Comparison of ENCODE assay signal across 21 mouse cellular contexts in genomic region chr17:83451367-83451766, GRCm38 (mm10).
A peak's percentile ranks its signal among the peaks of the same experiment; 100 is the strongest.
DNase-seq lines count a peak whose midpoint lies in the region; ATAC-seq and TF ChIP-seq lines count a peak whose summit lies in the region.
"Had no signal": no experiment of that assay in that cellular context is flagged by ENCODE, and none has a peak within 500 bp of the region (broad histone marks: within the 10 kb centered on the region; RNA-seq: fewer than 3 reads in every experiment).

No protein-coding gene starts in this region.

- H3K9me3 ChIP-seq in midbrain, embryonic 11.5 days (ENCODE audit: control insufficient read depth, low read length), result no peaks in the 10 kb centered on the region
- no peaks in the 10 kb centered on the region for H3K9me3 ChIP-seq in midbrain, embryonic 13.5 days
- H3K9me3 ChIP-seq: embryonic facial prominence, embryonic 10.5 days; forebrain, embryonic 10.5 days; heart, embryonic 12.5 days; hindbrain, embryonic 15.5 days had no signal

- no peaks in the 10 kb centered on the region for H3K27me3 ChIP-seq in midbrain, embryonic 11.5 days (ENCODE audit: control insufficient read depth, insufficient read depth, low read length)
- H3K27me3 ChIP-seq in midbrain, embryonic 13.5 days, result no peaks in the 10 kb centered on the region
- H3K27me3 ChIP-seq in cerebellum, adult 2 months (ENCODE audit: control insufficient read depth, insufficient read depth, low read length), result no peaks in the 10 kb centered on the region
- H3K27me3 ChIP-seq: CH12.LX; heart, embryonic 12.5 days; hindbrain, embryonic 15.5 days; Patski had no signal

- no peak overlapping the region for H3K9ac ChIP-seq in midbrain, embryonic 11.5 days (ENCODE audit: low read length)
- H3K9ac ChIP-seq in midbrain, embryonic 13.5 days (replicated peaks), result no peak overlapping the region
- H3K9ac ChIP-seq: heart, embryonic 12.5 days; hindbrain, embryonic 15.5 days had no signal

- TF ChIP-seq CTCF in cerebellum, adult 2 months (IDR thresholded peaks at IDR 0.05; ENCODE audit: borderline replicate concordance, insufficient read depth, low read depth, low read length), result no peak

- no peak overlapping the region for H3K27ac ChIP-seq in midbrain, embryonic 11.5 days (ENCODE audit: low read depth, low read length)
- H3K27ac ChIP-seq in midbrain, embryonic 13.5 days, result no peak overlapping the region
- no peak overlapping the region for H3K27ac ChIP-seq in cerebellum, adult 2 months (ENCODE audit: insufficient read depth, low read length)
- H3K27ac ChIP-seq: embryonic facial prominence, embryonic 10.5 days; forebrain, embryonic 10.5 days; hindbrain, embryonic 15.5 days had no signal

- 91% methylated on average over 8 of the region's 8 CpGs for WGBS in midbrain, embryonic 11.5 days
- 95% methylated on average over 8 of the region's 8 CpGs for WGBS in midbrain, embryonic 13.5 days
- 28% methylated on average over 8 of the region's 8 CpGs for WGBS in cerebellum, adult 2 months

- no peak overlapping the region for H3K4me3 ChIP-seq in midbrain, embryonic 11.5 days (ENCODE audit: low read depth, low read length)
- no peak overlapping the region for H3K4me3 ChIP-seq in midbrain, embryonic 13.5 days (replicated peaks)
- H3K4me3 ChIP-seq in cerebellum, adult 2 months (replicated peaks; ENCODE audit: insufficient read depth, low read depth, low read length), result no peak overlapping the region
- H3K4me3 ChIP-seq: embryonic facial prominence, embryonic 10.5 days; erythroblast, embryonic 14.5 days; forebrain, embryonic 10.5 days; heart, embryonic 12.5 days; hindbrain, embryonic 15.5 days had no signal

- H3K4me2 ChIP-seq in midbrain, embryonic 11.5 days, result no peak overlapping the region
- H3K4me2 ChIP-seq in midbrain, embryonic 13.5 days (replicated peaks), result no peak overlapping the region
- H3K4me2 ChIP-seq: heart, embryonic 12.5 days; hindbrain, embryonic 15.5 days had no signal

- DNase-seq in midbrain, embryonic 11.5 days (ENCODE audit: low spot score, missing footprints), result peak; percentile 62
- peak; percentile 23 to 40 for DNase-seq in cerebellum, adult 2 months
- peak; percentile 14 to 22 for DNase-seq in cerebellum, postnatal 14 days
- no peak for DNase-seq in spleen, adult 12 weeks (ENCODE audit: low spot score)
- DNase-seq in kidney, postnatal 4 days, result no peak
- no peak for DNase-seq in thymus, postnatal 0 days (ENCODE audit: low spot score)
- DNase-seq: adrenal gland, adult 2 months; adrenal gland, postnatal 25 days; gastrocnemius, postnatal 10 days; kidney, adult 2 months had no signal

- peaks cover 5% of the 10 kb centered on the region; the same call in 1 of the 2 replicates for H3K36me3 ChIP-seq in midbrain, embryonic 11.5 days (ENCODE audit: control insufficient read depth, insufficient read depth, low read length)
- peaks cover 58% of the 10 kb centered on the region for H3K36me3 ChIP-seq in midbrain, embryonic 13.5 days

- no peak for ATAC-seq in midbrain, embryonic 11.5 days (ENCODE audit: low FRiP score)
- no peak for ATAC-seq in midbrain, embryonic 13.5 days
- ATAC-seq: activated CD4-positive, CD25-positive, alpha-beta regulatory T cell, adult 4 months; forebrain, embryonic 14.5 days; intestine, embryonic 16.5 days; Patski had no signal

- H3K4me1 ChIP-seq in midbrain, embryonic 11.5 days (ENCODE audit: control insufficient read depth, insufficient read depth, low read length), result no peaks in the 10 kb centered on the region
- H3K4me1 ChIP-seq in midbrain, embryonic 13.5 days (replicated peaks), result no peaks in the 10 kb centered on the region
- peaks cover 5% of the 10 kb centered on the region for H3K4me1 ChIP-seq in cerebellum, adult 2 months (ENCODE audit: control insufficient read depth, insufficient read depth, low read length)
- H3K4me1 ChIP-seq: embryonic facial prominence, embryonic 10.5 days; forebrain, embryonic 10.5 days; heart, embryonic 12.5 days; hindbrain, embryonic 15.5 days had no signal

- TF ChIP-seq POLR2A in cerebellum, adult 2 months (IDR thresholded peaks at IDR 0.05; ENCODE audit: borderline replicate concordance, insufficient read depth, low read length), result no peak

Comparison
In these comparisons a context has a peak if more than half of its experiments do, and no peak if none do; other contexts are left out.
1. DNase-seq: peak in midbrain, embryonic 11.5 days (single experiment), cerebellum, adult 2 months (2 of 2) and cerebellum, postnatal 14 days (2 of 2); none in spleen, adult 12 weeks (single experiment), kidney, postnatal 4 days (0 of 2) and thymus, postnatal 0 days (single experiment).